Mouse (Mus musculus) ES-Bruce4 (cell line): ENCODE measurements around the gene Mllt3.

ENCODE experiments used
- CTCF ChIP-seq: IDR thresholded peaks from one replicate; pipeline ENCODE4 v1.8.1; 2011; ENCODE audit warnings: low read depth, low read length
- POLR2A ChIP-seq: IDR thresholded peaks from one replicate; pipeline ENCODE4 v1.8.1; 2011; ENCODE audit warnings: low read length; ENCODE audit not compliant: insufficient read depth

GRCm38 (mm10) chr4:87949451-87949850, 83.7 kb downstream of the Mllt3 start:
- TF ChIP-seq CTCF: no peak
- TF ChIP-seq POLR2A: no peak
